Mouse (Mus musculus) C2C12 (cell line): ENCODE measurements around the gene Lrrc63.

Experiments used
- CEBPB ChIP-seq: IDR thresholded peaks from one replicate; pipeline ENCODE4 v1.6.1; 2011; ENCODE audit warnings: low read depth, mild to moderate bottlenecking, control low read depth, moderate library complexity
- CTCF ChIP-seq: IDR thresholded peaks from one replicate; pipeline ENCODE4 v1.5.1; 2011; ENCODE audit not compliant: control insufficient read depth, insufficient read depth, insufficient read length
- FOSL1 ChIP-seq: IDR thresholded peaks from one replicate; pipeline ENCODE4 v1.8.0; 2011; ENCODE audit warnings: mild to moderate bottlenecking, low read length; ENCODE audit not compliant: poor library complexity, insufficient read depth, severe bottlenecking
- MAX ChIP-seq: IDR thresholded peaks from one replicate; pipeline ENCODE4 v1.6.1; 2011; ENCODE audit warnings: mild to moderate bottlenecking, control low read depth
- MYOD1 ChIP-seq: IDR thresholded peaks from one replicate; pipeline ENCODE4 v1.6.1; 2011; ENCODE audit warnings: low read depth; ENCODE audit not compliant: control insufficient read depth, insufficient read length
- MYOG ChIP-seq: IDR thresholded peaks from one replicate; pipeline ENCODE4 v1.6.1; 2011; ENCODE audit not compliant: control insufficient read depth, insufficient read length; ENCODE audit errors: extremely low read depth
- USF1 ChIP-seq: IDR thresholded peaks from one replicate; pipeline ENCODE4 v1.6.1; 2011; ENCODE audit warnings: low read depth, mild to moderate bottlenecking, control low read depth, moderate library complexity

- TF ChIP-seq CTCF (no peak), MAX (no peak), USF1 (no peak), CEBPB (no peak), MYOG (no peak), MYOD1 (no peak), FOSL1 (no peak)
These were observed 76.0 kb downstream of the Lrrc63 start for GRCm38 (mm10) chr14:75054455-75055343.
